Mouse (Mus musculus) lung, postnatal 10 days (tissue): Measurements from ENCODE around the gene Rhox4d.
"Not testable (repeated sequence)": the region's sequence is repeated elsewhere in the genome, so short reads cannot be mapped to it uniquely, and the experiment has no call there.

Experiments
- DNase-seq: peaks from one replicate; pipeline ENCODE4 v3.0.0; 2021

The Rhox4d gene

DNA sequence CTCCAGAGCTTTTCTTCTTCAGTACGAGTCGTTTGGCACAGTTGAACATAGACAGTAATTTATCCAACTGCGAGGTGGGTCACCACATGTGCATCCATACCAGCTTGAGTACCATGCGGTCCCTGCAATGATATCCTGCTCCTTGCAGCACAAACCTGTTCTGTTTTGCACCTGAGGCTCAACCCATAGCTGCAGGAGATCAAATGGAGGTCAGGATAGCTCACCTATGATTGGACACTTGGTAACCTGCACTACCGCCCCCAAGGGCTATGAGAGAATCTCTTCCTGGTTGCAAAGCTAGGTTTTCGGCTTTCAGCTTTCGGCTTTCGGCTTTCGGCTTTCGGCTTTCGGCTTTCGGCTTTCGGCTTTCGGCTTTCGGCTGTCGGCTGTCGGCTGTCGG lies at the start of gene Rhox4d:
Gene Rhox4d, plus strand, starts transcription at position 301 of the 400 bp plus-strand sequence.
- not testable (repeated sequence) for DNase-seq

DNA sequence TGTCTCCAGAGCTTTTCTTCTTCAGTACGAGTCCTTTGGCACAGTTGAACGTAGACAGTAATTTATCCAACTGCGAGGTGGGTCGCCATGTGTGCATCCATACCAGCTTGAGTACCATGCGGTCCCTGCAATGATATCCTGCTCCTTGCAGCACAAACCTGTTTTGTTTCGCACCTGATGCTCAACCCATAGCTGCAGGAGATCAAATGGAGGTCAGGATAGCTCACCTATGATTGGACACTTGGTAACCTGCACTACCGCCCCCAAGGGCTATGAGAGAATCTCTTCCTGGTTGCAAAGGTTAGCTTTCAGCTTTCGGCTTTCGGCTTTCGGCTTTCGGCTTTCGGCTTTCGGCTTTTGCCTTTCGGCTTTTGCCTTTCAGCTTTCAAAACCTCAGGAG lies 34.1 kb upstream of the Rhox4d start, which contains the start of gene Rhox4c:
Gene Rhox4c, plus strand, starts transcription at position 301 of the 400 bp plus-strand sequence.
- DNase-seq, result not testable (repeated sequence)

DNA sequence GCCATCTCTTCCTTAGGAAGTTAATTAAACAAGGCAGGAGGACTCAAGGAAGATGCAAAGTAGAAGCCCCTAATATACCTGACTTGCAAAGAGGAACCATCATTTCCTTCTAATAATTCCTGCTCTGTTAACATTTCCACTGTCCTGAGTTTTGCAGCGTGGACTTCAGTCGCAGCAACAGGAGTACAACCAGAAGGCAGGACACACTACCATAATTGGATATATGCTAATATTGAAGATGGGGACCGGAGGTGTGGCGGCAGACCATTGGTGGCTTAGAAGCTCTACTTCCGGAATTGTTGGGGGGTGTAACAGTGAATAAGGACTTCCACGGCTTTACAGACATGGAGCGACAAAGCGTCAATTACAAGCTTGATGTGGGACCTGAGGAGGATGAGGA lies 16.0 kb downstream of the Rhox4d start, which contains the start of gene Rhox2e:
Gene Rhox2e, plus strand, starts transcription at position 301 of the 400 bp plus-strand sequence.
- DNase-seq, result not testable (repeated sequence)

DNA sequence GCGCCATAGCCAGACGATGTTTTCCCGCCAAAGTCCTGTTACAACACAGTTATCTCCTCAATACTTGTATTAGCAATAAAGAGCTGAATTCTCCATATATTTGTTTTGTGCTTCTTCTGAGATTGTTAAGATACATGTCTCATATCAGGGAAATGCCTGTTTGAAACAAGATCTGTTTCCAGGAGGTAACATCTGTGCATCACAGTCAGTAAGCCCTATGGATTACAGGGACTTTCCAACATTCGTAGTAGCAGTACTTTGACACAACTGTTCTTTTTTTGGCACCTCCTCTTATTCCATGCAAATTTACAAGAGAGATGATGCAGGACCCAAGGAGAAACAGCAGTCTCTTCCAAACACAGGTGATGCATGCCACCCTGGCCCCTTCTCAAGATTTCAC lies 27.6 kb downstream of the Rhox4d start, which contains the start of gene Rhox3e:
Gene Rhox3e, plus strand, starts transcription at position 301 of the 400 bp plus-strand sequence.
- DNase-seq, result not testable (repeated sequence)

DNA sequence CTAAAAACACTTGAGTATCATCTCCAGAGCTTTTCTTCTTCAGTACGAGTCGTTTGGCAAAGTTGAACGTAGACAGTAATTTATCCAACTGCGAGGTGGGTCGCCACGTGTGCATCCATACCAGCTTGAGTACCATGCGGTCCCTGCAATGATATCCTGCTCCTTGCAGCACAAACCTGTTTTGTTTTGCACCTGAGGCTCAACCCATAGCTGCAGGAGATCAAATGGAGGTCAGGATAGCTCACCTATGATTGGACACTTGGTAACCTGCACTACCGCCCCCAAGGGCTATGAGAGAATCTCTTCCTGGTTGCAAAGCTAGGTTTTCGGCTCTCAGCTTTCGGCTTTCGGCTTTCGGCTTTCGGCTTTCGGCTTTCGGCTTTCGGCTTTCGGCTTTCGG lies 43.0 kb downstream of the Rhox4d start, which contains the start of gene Rhox4e:
Gene Rhox4e, plus strand, starts transcription at position 301 of the 400 bp plus-strand sequence.
- DNase-seq, result not testable (repeated sequence)
